Mouse (Mus musculus) c-Kit-positive CD71-negative TER-119-negative erythroid progenitor cells, embryonic 14.5 days (primary cell): ENCODE results near the gene Kxd1.
A peak's percentile ranks its signal among the peaks of the same experiment; 100 is the strongest.

Source experiments
- DNase-seq: peaks from one replicate; pipeline ENCODE4 v3.0.0-alpha.2; 2013; ENCODE audit warnings: low read depth

Kxd1 gene

DNA sequence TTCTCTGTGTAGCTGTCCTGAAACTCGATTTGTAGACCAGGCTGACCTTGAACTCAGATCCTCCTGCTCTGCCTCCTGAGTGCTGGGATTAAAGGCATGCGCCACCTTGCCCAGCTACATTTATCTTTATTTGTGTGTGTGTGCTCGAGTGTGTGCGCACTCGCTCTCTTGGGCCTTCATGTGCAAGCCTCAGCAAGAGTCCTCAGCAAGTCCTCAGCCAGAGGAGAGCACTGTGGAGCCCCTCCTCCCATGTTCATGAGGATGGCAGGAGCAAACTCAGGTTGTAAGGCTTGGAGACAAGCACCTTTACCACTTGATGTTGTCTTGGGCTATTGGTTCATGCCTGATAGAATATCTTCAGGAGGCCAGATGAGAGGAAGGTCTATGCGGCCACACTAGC lies 20.0 kb upstream of the Kxd1 start:
- no peak for DNase-seq

DNA sequence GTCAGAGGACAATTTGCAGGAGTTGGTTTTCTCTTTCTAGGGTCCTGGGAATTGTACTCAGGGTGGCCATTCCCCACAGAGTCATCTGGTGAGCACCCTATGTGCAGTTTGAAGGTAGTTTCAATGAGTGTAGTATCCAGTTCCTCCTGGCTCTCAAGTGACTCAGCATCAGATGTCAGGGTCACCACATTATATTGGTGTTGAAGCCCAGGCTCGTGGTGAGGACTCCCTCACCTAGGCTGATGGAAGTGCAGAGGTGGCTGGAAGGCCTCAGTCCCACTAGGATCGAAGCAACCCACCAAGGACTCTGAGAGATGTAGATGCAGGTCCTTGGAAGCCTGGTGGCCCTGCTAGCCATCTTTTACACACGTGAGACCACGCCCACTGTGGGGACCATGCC lies 18.7 kb upstream of the Kxd1 start:
- DNase-seq, result no peak

DNA sequence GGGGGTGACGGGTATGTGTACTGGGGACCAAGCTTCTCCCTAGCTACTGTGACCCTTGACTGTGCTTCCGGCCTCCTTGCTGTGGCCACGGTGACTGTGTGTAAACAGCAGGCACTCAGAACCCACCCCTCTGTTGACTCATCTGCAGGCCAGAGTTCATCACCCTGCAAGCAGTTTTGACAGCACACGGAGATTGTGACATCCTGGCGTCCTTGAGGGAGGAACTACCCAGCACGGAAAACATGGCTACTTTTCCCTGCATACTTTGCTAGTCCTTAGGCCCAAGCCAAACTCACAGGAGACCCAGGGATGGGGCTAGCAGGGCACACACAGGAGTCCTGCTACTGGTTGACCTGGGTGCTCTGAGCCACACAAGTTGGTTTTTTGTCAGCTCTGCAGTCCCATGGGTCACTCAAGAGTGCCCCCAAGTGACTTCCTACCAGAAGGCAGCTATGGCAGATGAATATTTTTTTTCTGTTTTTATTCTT lies 16.5 kb upstream of the Kxd1 start:
- no peak for DNase-seq

- no peak for DNase-seq
Measured at GRCm38 (mm10) chr8:70541081-70541480, 13.3 kb upstream of the Kxd1 start.

DNA sequence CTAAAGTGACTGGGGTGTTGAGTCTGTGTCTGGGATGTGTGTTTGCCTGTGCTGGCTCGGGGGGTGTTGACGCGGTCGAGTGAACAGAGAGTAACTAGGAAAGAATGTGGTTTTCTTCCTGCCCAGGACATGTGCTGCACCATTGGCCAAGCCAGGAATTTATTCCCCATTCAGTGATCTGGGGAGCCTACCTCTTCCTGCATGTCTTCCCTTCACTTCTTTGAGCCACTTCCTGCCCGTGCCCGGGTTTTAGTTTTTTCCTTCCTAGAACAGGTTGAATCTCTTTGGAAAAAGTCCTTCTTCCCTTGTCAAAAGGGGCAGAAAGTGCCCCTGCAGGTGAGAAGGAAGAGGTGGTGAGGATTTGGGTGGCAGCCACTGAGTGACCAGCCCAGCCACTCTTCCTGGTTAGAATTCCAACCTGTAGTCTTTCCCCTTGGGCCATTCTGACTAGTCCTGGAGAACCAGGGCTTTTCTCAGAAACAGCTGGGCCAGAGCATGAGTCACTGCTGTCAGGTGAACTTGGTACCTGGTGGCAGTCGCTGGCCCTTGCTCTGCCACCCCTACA lies 12.8 kb upstream of the Kxd1 start:
- DNase-seq, result no peak

GRCm38 (mm10) chr8:70540013-70540506 lies 12.3 kb upstream of the Kxd1 start:
- DNase-seq, result no peak

GRCm38 (mm10) chr8:70539077-70539813 lies 11.5 kb upstream of the Kxd1 start, which contains the start of gene Ell:
Ell (plus strand) TSS chr8:70539457.
- peak; percentile 100 for DNase-seq

DNA sequence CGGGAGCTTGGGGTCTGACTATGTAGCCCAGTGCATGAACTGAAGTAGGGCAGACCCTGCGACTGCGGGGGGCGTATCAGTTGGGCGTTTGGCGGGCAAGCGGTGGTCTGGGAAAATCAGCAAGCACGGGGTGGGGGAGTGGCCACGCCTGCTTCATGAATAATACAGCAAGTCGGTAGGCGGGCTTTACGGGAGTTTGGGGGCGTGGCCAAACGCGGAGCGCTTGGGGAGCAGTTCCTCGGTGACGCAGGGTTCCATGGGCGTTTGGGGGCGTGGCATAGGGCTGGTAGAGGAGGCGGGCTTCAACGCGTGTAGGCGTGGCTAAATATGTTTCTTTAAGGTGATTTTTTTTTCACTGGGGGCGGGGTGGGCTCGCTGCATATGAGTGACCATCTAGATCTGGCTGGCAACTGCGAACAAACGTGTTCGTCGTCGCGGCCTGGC lies 10.9 kb upstream of the Kxd1 start:
- peak; percentile 99 for DNase-seq

DNA sequence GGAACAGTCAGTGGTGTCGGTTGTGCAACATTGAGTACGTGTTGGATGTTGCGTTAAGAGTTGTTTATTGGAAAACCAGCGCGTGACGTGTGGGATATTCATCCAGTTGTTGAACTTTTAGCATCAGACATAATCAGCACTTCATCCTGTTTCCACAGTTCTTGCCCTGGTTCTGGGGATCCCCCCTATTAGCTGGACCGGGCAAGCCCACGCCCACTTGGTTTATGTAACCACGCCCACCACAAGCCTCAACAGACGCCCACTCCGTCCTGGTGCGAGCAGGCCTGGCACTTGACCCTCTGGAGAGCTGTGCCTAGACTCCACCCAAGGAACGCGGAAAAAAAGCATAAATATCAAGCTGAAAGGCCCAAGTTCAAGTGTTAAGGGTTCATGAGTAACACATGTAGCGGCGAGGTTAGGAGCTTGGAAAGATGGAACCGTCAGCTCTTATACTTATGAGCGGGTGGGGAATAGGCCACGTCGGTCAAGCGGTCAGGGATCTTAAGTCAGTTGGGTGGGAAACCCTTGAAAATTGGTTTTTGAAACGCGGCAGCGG lies 10.3 kb upstream of the Kxd1 start:
- no peak for DNase-seq

- no peak for DNase-seq
Measured at GRCm38 (mm10) chr8:70535701-70536100, 7.9 kb upstream of the Kxd1 start.

DNA sequence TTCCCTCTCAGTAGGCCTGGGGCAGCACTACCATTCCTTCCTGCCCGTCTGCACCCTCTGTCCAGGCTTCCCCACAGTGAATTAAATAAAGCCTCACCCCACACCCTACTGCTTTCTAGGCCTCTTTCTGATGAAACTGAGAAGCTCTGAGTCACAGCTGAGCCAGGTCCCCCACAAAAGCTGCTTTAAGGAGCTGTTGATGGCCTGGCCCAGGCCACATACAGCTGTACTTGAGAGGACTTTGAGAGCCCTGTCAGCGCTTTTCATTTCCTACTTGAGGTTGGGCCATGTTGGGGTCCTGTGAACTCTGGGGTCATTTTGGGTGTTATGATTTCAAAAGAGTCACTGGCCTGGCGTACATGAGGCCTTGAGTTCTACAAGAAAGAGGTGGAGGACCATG lies 7.5 kb upstream of the Kxd1 start:
- DNase-seq, result no peak

- DNase-seq, result no peak
Measured at GRCm38 (mm10) chr8:70534281-70534680, 6.5 kb upstream of the Kxd1 start.

DNA sequence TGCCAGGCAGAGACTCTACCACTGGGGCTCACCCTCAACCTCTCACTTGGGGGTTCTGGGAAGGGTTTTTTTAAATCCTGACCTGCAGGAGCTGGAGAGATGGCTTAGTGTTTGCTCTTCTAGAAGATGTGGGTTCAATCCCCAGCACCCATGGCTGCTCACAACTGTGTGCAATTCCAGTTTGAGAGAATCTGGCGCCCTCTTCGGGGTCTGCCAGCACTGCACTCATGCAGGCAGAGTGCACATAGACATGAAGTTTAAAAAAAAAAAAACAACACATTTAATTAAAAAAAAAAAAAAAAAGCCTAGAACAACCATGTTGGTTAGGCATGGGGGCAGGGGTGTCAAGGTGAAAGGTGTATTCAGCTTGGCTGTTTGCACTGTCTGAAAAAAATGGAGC lies 2.6 kb upstream of the Kxd1 start:
- DNase-seq, result no peak

GRCm38 (mm10) chr8:70529741-70530161 lies 2.0 kb upstream of the Kxd1 start:
- DNase-seq, result no peak

- DNase-seq, result no peak
Measured at GRCm38 (mm10) chr8:70529299-70529698, 1.5 kb upstream of the Kxd1 start.

DNA sequence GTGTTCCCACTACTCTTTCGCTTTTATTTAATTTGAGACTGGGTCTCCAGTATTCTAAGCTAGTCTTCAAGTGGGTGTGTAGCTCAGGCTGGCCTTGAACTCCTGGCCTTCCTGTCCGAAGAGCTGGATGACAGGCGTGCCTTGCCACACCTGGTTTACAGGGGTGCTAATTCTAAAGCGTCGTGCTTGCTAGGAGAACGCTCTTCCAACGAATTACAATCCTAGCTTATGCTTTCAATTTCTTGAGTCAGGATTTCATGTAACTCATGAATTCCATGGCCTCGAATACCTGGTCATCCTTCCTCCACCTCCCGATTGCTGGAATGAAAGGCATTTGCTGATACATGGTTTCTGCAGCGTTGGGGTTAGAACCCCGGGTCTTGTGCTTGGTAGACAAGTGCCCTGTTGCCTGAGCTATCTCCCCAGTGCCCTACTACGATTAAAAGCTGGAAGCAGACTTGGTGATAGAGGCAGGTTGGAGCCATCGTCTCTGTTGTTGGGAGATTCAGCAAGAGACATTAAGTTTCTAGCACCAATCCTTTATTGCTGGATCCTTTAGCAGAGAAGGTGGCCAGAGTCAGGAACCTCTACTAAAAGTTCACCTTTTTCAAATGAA lies 534 bp upstream of the Kxd1 start:
- DNase-seq, result no peak

DNA sequence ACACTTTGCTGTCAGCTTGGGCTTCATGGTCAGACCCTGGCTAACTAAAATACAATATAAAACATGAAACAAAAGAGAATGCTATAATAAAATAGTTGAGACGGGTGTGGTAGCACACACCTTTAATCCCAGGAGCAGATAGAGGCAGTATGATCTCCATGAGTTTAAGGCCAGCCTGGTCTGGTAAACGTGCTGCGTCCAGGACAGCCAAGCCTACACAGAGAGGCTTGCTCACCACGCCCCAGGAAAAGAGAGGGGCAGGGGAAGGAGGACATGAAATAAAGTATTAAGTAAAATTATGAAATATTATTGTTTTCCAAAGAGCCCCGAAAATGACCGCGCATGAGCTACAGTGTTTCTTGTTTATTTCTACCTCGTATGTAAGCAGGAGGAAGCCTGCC lies 645 bp downstream of the Kxd1 start:
- DNase-seq, result no peak

DNA sequence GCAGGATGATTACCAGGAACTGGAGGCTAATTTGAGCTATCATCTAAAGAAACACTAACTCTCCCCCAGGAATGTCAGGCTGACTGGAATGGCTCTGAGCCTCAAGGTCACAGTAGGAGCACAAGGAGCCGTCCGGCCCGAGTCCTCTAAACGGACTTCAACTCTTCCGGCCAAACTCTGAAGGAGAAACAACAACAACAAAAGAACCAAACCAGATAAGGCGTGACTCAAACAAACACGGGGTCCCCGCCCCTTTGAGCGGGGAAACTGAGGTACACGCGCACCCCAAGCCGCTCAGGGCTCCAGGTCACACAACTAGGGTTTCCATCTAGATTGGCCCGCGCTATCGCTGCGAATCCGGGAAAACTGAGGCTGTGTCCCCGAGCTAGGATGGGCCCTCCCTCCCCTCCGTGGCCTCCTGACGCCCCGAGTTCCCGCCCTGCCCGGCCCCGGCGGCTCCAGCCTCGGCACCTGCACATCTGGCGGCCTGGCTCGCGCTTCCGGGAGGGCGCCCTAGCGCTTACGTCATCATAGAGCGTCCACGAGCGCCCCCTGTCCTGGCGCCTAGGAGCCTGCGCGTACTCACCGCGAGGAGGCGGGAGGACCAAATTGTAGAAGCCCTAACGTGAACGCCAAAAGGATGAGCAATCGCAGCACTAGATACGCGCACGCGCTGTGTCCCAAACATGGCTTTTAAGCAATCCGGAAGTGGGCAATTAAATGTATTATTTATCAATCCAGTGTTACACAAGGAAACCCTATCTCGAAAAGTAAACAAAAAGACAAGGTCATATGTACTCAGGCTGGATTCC lies 5.0 kb downstream of the Kxd1 start:
- DNase-seq, result peak; percentile 96

DNA sequence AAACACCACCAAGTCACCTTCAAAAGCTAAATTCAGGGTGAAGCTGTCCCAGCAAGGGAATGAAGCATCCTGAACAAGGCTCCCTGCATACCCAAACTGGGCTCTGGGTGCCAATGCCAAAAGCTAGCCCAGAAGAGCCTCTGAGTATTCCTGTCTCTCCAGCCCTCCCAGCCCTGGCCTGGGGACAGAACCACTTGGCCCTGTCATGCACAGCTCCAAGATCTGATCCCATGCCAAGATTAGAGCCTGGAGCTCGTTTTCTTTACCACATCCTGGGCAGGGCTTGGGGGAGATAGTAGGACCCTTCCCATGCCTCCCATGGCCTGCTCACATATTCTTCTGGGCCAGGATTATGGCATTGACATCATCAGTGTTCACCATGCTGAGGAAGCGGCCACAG lies 8.2 kb downstream of the Kxd1 start:
- no peak for DNase-seq

DNA sequence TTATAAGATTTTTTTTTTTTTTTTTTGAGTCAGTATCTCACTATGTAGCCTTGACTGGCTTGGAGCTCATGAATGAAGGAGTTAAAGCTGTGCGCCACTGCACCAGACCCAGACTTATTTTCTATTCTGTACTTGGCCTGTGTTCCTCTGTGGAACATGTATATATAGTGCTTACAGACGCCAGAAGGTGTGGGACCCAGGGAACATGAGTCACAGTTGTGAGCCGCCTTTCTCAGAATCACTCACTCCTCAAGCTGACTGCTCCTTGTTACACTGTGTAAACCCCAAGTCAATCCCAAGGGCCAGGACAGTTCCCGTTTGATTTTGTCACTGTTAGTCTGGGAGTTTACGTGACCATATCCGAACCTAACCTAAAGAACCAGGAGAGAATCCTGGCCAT lies 8.7 kb downstream of the Kxd1 start:
- no peak for DNase-seq

DNA sequence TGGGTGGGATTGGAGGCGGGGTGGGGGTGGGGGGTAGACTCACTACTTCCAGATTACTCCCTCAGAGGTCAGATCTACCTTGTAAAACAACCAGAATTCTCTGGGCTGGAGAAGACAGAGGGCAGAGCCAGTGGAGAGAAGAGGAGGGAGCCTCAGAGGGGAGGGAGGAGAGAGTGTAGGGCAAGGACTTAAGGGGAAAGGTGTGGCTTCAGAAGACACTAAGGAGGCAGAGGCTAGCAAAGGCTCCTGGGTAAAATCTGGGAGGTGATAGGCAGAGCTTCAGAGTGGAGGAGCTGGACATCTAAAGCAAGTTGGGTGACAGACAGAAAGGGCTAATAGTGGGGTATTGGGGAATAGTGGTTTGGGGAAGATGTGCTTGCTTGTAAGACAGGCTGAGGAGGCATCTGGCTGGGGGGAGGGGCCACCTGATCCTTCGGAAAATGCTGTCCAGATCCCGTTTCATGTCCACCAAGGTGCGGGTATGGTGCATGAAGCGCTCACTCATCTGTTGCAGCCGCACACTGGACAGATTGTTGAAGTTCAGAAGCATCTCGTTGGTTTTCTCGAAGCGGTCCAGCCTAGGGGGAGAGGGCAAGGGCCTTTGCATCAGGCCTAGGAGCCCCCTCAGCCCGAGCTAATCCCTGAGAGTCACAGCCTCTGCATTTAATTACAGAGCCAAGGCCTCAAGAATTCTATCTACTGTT lies 9.7 kb downstream of the Kxd1 start:
- no peak for DNase-seq
